Mouse (Mus musculus) forebrain, postnatal 0 days (tissue): ENCODE measurements around the gene Anapc15. TPM values are rescaled to one million over a fixed set of nuclear protein-coding genes. Genes with fewer than 3 reads are reported as not detected.

Experiments used
- ATAC-seq: fragments of 200-750 bp; cut with Nextera tagmentation; 2 replicates; pipeline ENCODE4 v1.8.0; 2017; ENCODE audit warnings: mild to moderate bottlenecking, moderate library complexity
- DNase-seq: peaks from one replicate; pipeline ENCODE4 v3.0.0-alpha.2; 2015
- H3K27ac ChIP-seq: fragments of 300-500 bp; sonication (generic); 2 replicates; pipeline ENCODE4 v1.5.1; 2014; ENCODE audit warnings: low read depth, mild to moderate bottlenecking, antibody characterized with exemption, low read length, moderate library complexity, mixed read lengths
- H3K27me3 ChIP-seq: fragments of 300-500 bp; sonication (generic); 2 replicates; pipeline ENCODE4 v1.6.1; 2014; ENCODE audit warnings: mild to moderate bottlenecking, low read length, mixed read lengths; ENCODE audit not compliant: insufficient read depth
- H3K36me3 ChIP-seq: fragments of 300-500 bp; sonication (generic); 2 replicates; pipeline ENCODE4 v1.6.1; 2014; ENCODE audit warnings: mild to moderate bottlenecking, moderate library complexity; ENCODE audit not compliant: insufficient read depth
- H3K4me1 ChIP-seq: fragments of 300-500 bp; sonication (generic); 2 replicates; pipeline ENCODE4 v1.6.1; 2014; ENCODE audit warnings: antibody characterized with exemption; ENCODE audit not compliant: insufficient read depth
- H3K4me2 ChIP-seq: fragments of 300-500 bp; sonication (generic); 2 replicates; pipeline ENCODE4 v1.6.1; 2014; ENCODE audit warnings: low read depth, mild to moderate bottlenecking, moderate library complexity
- H3K4me3 ChIP-seq: fragments of 300-500 bp; sonication (generic); 2 replicates; pipeline ENCODE4 v1.5.1; 2014; ENCODE audit warnings: low read depth, low read length, mixed read lengths
- H3K9ac ChIP-seq: fragments of 300-500 bp; sonication (generic); 2 replicates; pipeline ENCODE4 v1.6.1; 2014; ENCODE audit warnings: mild to moderate bottlenecking
- H3K9me3 ChIP-seq: fragments of 300-500 bp; sonication (generic); 2 replicates; pipeline ENCODE4 v1.6.1; 2016; ENCODE audit warnings: low read length
- CTCF ChIP-seq: sonication (generic); IDR thresholded peaks from 2 replicates; pipeline ENCODE4 v1.5.1; 2016; ENCODE audit warnings: antibody characterized with exemption, control low read depth, low read depth
- WGBS: fragments of 180-500 bp; shearing (Covaris S2); extraction: QIAGEN DNeasy Blood & Tissue Kit; methylation state at CpG from one replicate; pipeline ENCODE4 v1.1.7; 2014; 5-methylcytosine and 5-hydroxymethylcytosine counted together
- polyA plus RNA-seq: library from polyadenylated mRNA; unstranded; fragments of >200 nt; fragmentation: Nextera tagmentation; extraction: Ambion mirVana; gene quantifications from 2 replicates; pipeline ENCODE4 v1.2.1, GENCODE M21; 2015
- total RNA-seq: library from RNA; depleted of rRNA; stranded (reverse); fragments of >200 nt; gene quantifications from 2 replicates; pipeline ENCODE4 v1.2.3, GENCODE M21; 2014

Anapc15 gene
- total and polyA plus RNA-seq, 2 experiments from 2014 or later = 64.2 to 73.3 TPM

GRCm38 (mm10) chr7:101835457-101836109 lies 27.9 kb upstream of the Anapc15 start:
- Histone ChIP-seq H3K4me1 (no peaks in the 10 kb centered on the region), H3K27ac (no peak overlapping the region), H3K9ac (no peak overlapping the region), H3K4me3 (peak overlapping the region; percentile 50; the same call in 1 of the 2 replicates), H3K4me2 (peak overlapping the region; percentile 99), H3K36me3 (peaks cover 8% of the 10 kb centered on the region; the same call in 1 of the 2 replicates), H3K9me3 (no peaks in the 10 kb centered on the region), H3K27me3 (no peaks in the 10 kb centered on the region; the same call in 1 of the 2 replicates)
- TF ChIP-seq CTCF = no peak
- 38% methylated on average over 5 of the region's 5 CpGs for WGBS
- no peak for ATAC-seq
- DNase-seq = no peak

GRCm38 (mm10) chr7:101836271-101837153 lies 27.0 kb upstream of the Anapc15 start:
- Histone ChIP-seq H3K4me1 (no peaks in the 10 kb centered on the region), H3K27ac (peak overlapping the region; percentile 17), H3K36me3 (peaks cover 4% of the 10 kb centered on the region; the same call in 1 of the 2 replicates), H3K4me3 (peak overlapping the region; percentile 50), H3K4me2 (peak overlapping the region; percentile 99), H3K9me3 (no peaks in the 10 kb centered on the region), H3K9ac (peak overlapping the region; percentile 51), H3K27me3 (no peaks in the 10 kb centered on the region; the same call in 1 of the 2 replicates)
- DNase-seq = peak; percentile 53
- peak; percentile 32 for ATAC-seq
- no peak for TF ChIP-seq CTCF
- under 1% methylated on average over 62 of the region's 63 CpGs for WGBS

- H3K9me3 ChIP-seq = no peaks in the 10 kb centered on the region
- no peaks in the 10 kb centered on the region for H3K4me1 ChIP-seq
- whole genome bisulfite sequencing = under 1% methylated on average over 20 of the region's 20 CpGs
- H3K36me3 ChIP-seq = no peaks in the 10 kb centered on the region
- H3K9ac ChIP-seq = peak overlapping the region; percentile 51
- TF ChIP-seq CTCF = no peak
- H3K4me2 ChIP-seq = peak overlapping the region; percentile 99
- ATAC-seq = no peak
- no peak for DNase-seq
- H3K27ac ChIP-seq = peak overlapping the region; percentile 17
- H3K27me3 ChIP-seq = no peaks in the 10 kb centered on the region; the same call in 1 of the 2 replicates
- peak overlapping the region; percentile 50 for H3K4me3 ChIP-seq
Measured at GRCm38 (mm10) chr7:101837154-101837605, 26.3 kb upstream of the Anapc15 start.

GRCm38 (mm10) chr7:101837606-101838471 lies 25.7 kb upstream of the Anapc15 start, which contains the start of gene Inppl1:
Gene Inppl1, minus strand, starts transcription at chr7:101838229.
- 2% methylated on average over 64 of the region's 64 CpGs for WGBS
- Histone ChIP-seq H3K4me2 (peak within 1 kb of the TSS; percentile 99), H3K4me1 (no peaks in the 10 kb centered on the region), H3K4me3 (peak within 1 kb of the TSS; percentile 50), H3K27me3 (no peaks in the 10 kb centered on the region; the same call in 1 of the 2 replicates), H3K27ac (peak within 1 kb of the TSS; percentile 17), H3K9ac (peak within 1 kb of the TSS; percentile 51), H3K36me3 (no peaks in the 10 kb centered on the region), H3K9me3 (no peaks in the 10 kb centered on the region)
- peak; percentile 75 for ATAC-seq
- peak; percentile 31 for TF ChIP-seq CTCF
- DNase-seq = peak; percentile 72

- Histone ChIP-seq H3K9ac (no peak overlapping the region), H3K9me3 (no peaks in the 10 kb centered on the region), H3K27ac (no peak overlapping the region), H3K4me1 (no peaks in the 10 kb centered on the region), H3K27me3 (no peaks in the 10 kb centered on the region), H3K4me2 (no peak overlapping the region), H3K4me3 (no peak overlapping the region), H3K36me3 (no peaks in the 10 kb centered on the region)
- DNase-seq (no peak), ATAC-seq (no peak)
- 87% methylated on average over 6 of the region's 6 CpGs for WGBS
- TF ChIP-seq CTCF = no peak
Measured at GRCm38 (mm10) chr7:101844186-101844585, 19.3 kb upstream of the Anapc15 start.

- no peak for ATAC-seq
- no peak overlapping the region for H3K4me3 ChIP-seq
- H3K27ac ChIP-seq = no peak overlapping the region
- H3K36me3 ChIP-seq = no peaks in the 10 kb centered on the region
- 100% methylated on average over 1 of the region's 1 CpGs for WGBS
- TF ChIP-seq CTCF = no peak
- no peaks in the 10 kb centered on the region for H3K9me3 ChIP-seq
- H3K27me3 ChIP-seq = no peaks in the 10 kb centered on the region
- H3K9ac ChIP-seq = no peak overlapping the region
- DNase-seq = no peak
- H3K4me2 ChIP-seq = no peak overlapping the region
- no peaks in the 10 kb centered on the region for H3K4me1 ChIP-seq
Measured at GRCm38 (mm10) chr7:101847934-101848333, 15.6 kb upstream of the Anapc15 start.
